Mouse (Mus musculus) midbrain, embryonic 13.5 days (tissue): ENCODE data around the gene Ncoa6. TPM values are rescaled to one million over a fixed set of nuclear protein-coding genes. Genes with fewer than 3 reads are reported as not detected.

Experiments used
- ATAC-seq: fragments of 200-750 bp; cut with Nextera tagmentation; 2 replicates; pipeline ENCODE4 v1.8.0; 2017; ENCODE audit warnings: mild to moderate bottlenecking, moderate TSS enrichment, moderate library complexity
- H3K27ac ChIP-seq: fragments of 300-500 bp; sonication (generic); 2 replicates; pipeline ENCODE4 v1.5.1; 2015; ENCODE audit warnings: inconsistent platforms, mild to moderate bottlenecking, moderate library complexity
- H3K27me3 ChIP-seq: fragments of 300-500 bp; sonication (generic); 2 replicates; pipeline ENCODE4 v1.6.1; 2015; ENCODE audit warnings: mild to moderate bottlenecking, inconsistent platforms
- H3K36me3 ChIP-seq: fragments of 300-500 bp; sonication (generic); 2 replicates; pipeline ENCODE4 v1.6.1; 2015; ENCODE audit warnings: mild to moderate bottlenecking, inconsistent platforms
- H3K4me1 ChIP-seq: fragments of 300-500 bp; sonication (generic); replicated peaks from 2 replicates; pipeline ENCODE4 v1.6.1; 2015; ENCODE audit warnings: inconsistent platforms
- H3K4me2 ChIP-seq: fragments of 300-500 bp; sonication (generic); replicated peaks from 2 replicates; pipeline ENCODE4 v1.6.1; 2015; ENCODE audit warnings: moderate library complexity, mild to moderate bottlenecking, inconsistent platforms
- H3K4me3 ChIP-seq: fragments of 300-500 bp; sonication (generic); replicated peaks from 2 replicates; pipeline ENCODE4 v1.5.1; 2015; ENCODE audit warnings: mild to moderate bottlenecking, inconsistent platforms
- H3K9ac ChIP-seq: fragments of 300-500 bp; sonication (generic); replicated peaks from 2 replicates; pipeline ENCODE4 v1.6.1; 2015; ENCODE audit warnings: mild to moderate bottlenecking, inconsistent platforms
- H3K9me3 ChIP-seq: fragments of 300-500 bp; sonication (generic); 2 replicates; pipeline ENCODE4 v1.6.1; 2016; ENCODE audit warnings: mild to moderate bottlenecking, inconsistent platforms
- whole genome bisulfite sequencing: fragments of 180-500 bp; shearing (Covaris S2); methylation state at CpG from one replicate; pipeline ENCODE4 v1.1.7; 2015; 5-methylcytosine and 5-hydroxymethylcytosine counted together
- polyA plus RNA-seq: library from polyadenylated mRNA; unstranded; fragments of >200 nt; fragmentation: Nextera tagmentation; extraction: Ambion mirVana; gene quantifications from 2 replicates; pipeline ENCODE4 v1.2.1, GENCODE M21; 2015

The Ncoa6 gene
- polyA plus RNA-seq, 1 experiment from 2014 or later, result 30.0 TPM

DNA sequence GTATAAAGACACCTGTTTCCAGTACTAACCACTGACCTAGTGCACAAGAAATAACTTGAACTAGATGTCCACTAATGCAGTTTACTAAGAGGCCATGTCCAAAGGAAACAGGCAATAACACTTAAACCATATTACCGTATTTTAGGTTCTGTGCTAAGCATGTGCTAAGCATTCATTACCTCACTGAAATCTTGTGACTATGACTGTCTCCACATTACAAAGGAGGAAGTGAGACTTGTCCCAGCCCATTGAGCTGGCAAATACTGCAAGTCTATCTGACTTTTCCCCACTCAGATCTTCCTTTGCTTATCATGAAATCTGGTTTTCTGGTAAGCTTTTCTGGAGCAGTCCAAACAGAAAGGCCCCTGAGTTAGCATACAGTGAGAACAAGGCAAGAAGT is 69.1 kb downstream of the Ncoa6 start:
- ATAC-seq, result no peak
- Histone ChIP-seq H3K4me2 (no peak overlapping the region), H3K4me1 (no peaks in the 10 kb centered on the region), H3K27me3 (no peaks in the 10 kb centered on the region), H3K9me3 (no peaks in the 10 kb centered on the region), H3K36me3 (peaks cover 58% of the 10 kb centered on the region), H3K27ac (no peak overlapping the region), H3K4me3 (no peak overlapping the region), H3K9ac (no peak overlapping the region)
- 97% methylated on average over 1 of the region's 1 CpGs for WGBS

GRCm38 (mm10) chr2:155401926-155402325 is 71.8 kb downstream of the Ncoa6 start:
- H3K36me3 ChIP-seq, result peaks cover 53% of the 10 kb centered on the region

DNA sequence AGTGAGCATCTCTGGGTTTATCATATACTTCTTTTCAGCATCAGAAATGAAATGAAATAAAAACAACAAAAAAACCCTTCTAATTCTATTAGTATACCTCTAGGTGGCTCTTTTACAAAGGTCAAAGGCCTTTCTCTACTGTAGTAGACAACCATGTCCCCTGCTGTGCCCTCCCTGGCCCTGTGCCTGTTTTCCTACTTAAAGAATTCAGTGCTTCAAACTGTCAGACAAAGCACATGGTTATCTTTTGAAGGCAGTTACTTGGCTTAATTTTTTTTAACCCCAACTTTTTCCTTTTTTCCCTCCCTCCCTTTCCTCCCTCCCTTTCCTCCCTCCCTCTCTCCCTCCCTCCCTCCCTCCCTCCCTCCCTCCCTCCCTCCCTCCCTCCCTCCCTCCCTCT is 73.4 kb downstream of the Ncoa6 start:
- no peak for ATAC-seq
- no peak overlapping the region for H3K4me3 ChIP-seq
- no peaks in the 10 kb centered on the region for H3K4me1 ChIP-seq
- H3K27me3 ChIP-seq, result no peaks in the 10 kb centered on the region
- peaks cover 47% of the 10 kb centered on the region for H3K36me3 ChIP-seq
- no peak overlapping the region for H3K9ac ChIP-seq
- no peak overlapping the region for H3K27ac ChIP-seq
- H3K4me2 ChIP-seq, result no peak overlapping the region
- no peaks in the 10 kb centered on the region for H3K9me3 ChIP-seq

More at GRCm38 (mm10) chr2:155401926-155402325, 71.8 kb downstream of the Ncoa6 start:
- Histone ChIP-seq H3K9ac (no peak overlapping the region), H3K27ac (no peak overlapping the region), H3K9me3 (no peaks in the 10 kb centered on the region), H3K4me1 (no peaks in the 10 kb centered on the region), H3K4me2 (no peak overlapping the region), H3K4me3 (no peak overlapping the region), H3K27me3 (no peaks in the 10 kb centered on the region)
- 97% methylated on average over 4 of the region's 4 CpGs for WGBS
- no peak for ATAC-seq

- Histone ChIP-seq H3K4me2 (no peak overlapping the region), H3K27me3 (no peaks in the 10 kb centered on the region), H3K4me1 (no peaks in the 10 kb centered on the region), H3K4me3 (no peak overlapping the region), H3K9me3 (no peaks in the 10 kb centered on the region), H3K27ac (no peak overlapping the region), H3K9ac (no peak overlapping the region), H3K36me3 (peaks cover 47% of the 10 kb centered on the region)
- WGBS, result 93% methylated on average over 5 of the region's 5 CpGs
- ATAC-seq, result no peak
These were observed 79.1 kb downstream of the Ncoa6 start for GRCm38 (mm10) chr2:155394586-155394985.

- WGBS, result 98% methylated on average over 2 of the region's 2 CpGs
- H3K4me3 ChIP-seq, result no peak overlapping the region
These were observed 85.1 kb downstream of the Ncoa6 start for GRCm38 (mm10) chr2:155388573-155388972.

GRCm38 (mm10) chr2:155387052-155387451 is 86.6 kb downstream of the Ncoa6 start:
- H3K4me2 ChIP-seq, result no peak overlapping the region

More at GRCm38 (mm10) chr2:155388573-155388972, 85.1 kb downstream of the Ncoa6 start:
- Histone ChIP-seq H3K9ac (no peak overlapping the region), H3K27ac (no peak overlapping the region), H3K36me3 (peaks cover 60% of the 10 kb centered on the region), H3K9me3 (no peaks in the 10 kb centered on the region), H3K27me3 (no peaks in the 10 kb centered on the region), H3K4me2 (no peak overlapping the region), H3K4me1 (peaks cover 36% of the 10 kb centered on the region)
- ATAC-seq, result no peak

GRCm38 (mm10) chr2:155386534-155386899 is 87.2 kb downstream of the Ncoa6 start:
- Histone ChIP-seq H3K4me2 (peak overlapping the region; percentile 38), H3K4me3 (no peak overlapping the region), H3K9ac (peak overlapping the region; percentile 48), H3K27me3 (no peaks in the 10 kb centered on the region), H3K9me3 (no peaks in the 10 kb centered on the region), H3K27ac (no peak overlapping the region), H3K4me1 (peaks cover 49% of the 10 kb centered on the region), H3K36me3 (peaks cover 59% of the 10 kb centered on the region)
- no peak for ATAC-seq
- WGBS, result 9% methylated on average over 27 of the region's 27 CpGs

More at GRCm38 (mm10) chr2:155387052-155387451, 86.6 kb downstream of the Ncoa6 start:
- Histone ChIP-seq H3K4me1 (peaks cover 49% of the 10 kb centered on the region), H3K9ac (peak overlapping the region; percentile 28; the same call in 1 of the 2 replicates), H3K27me3 (no peaks in the 10 kb centered on the region), H3K9me3 (no peaks in the 10 kb centered on the region), H3K27ac (no peak overlapping the region), H3K36me3 (peaks cover 60% of the 10 kb centered on the region), H3K4me3 (no peak overlapping the region)
- ATAC-seq, result no peak
- WGBS, result 60% methylated on average over 4 of the region's 4 CpGs

DNA sequence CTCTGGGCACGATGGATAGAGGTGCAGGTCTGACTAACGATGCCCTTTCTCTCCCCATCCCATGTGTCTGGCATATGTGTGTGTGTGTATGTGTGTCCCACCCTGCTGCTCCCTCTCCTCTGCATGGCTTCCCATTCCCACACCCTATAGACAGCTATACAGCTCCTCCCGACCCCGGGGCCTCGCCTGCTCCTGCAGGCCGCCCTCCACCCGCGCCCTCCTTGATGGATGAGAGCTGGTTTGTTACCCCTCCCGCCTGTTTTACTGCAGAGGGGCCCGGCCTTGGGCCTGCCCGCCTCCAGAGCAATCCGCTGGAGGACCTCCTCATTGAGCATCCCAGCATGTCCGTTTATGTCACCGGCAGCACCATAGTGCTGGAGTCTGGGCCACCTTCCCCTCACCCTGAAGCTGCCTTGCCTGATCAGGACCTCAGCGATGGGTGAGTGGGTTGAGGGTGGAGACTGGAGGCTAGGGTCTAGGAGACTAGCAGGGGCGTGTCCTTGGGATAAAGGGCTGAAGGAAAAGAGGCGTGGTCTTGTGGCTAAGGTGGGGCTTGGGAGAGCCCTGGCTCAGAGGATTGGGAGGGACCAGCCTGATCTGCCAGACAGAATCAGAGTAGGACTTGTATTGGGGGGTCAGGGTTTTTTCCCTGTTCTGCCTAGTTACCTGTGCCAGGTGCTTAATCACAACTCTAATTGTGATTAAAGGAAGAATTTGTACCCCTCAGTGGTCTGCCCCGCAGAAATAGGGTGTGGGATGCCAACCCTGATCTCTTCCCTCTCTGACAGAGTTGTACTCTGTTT is 87.8 kb downstream of the Ncoa6 start:
- H3K4me3 ChIP-seq, result peak overlapping the region; percentile 13
- H3K9me3 ChIP-seq, result no peaks in the 10 kb centered on the region
- peak overlapping the region; percentile 32 for H3K27ac ChIP-seq
- no peaks in the 10 kb centered on the region for H3K27me3 ChIP-seq
- H3K9ac ChIP-seq, result peak overlapping the region; percentile 48
- H3K36me3 ChIP-seq, result peaks cover 54% of the 10 kb centered on the region
- H3K4me1 ChIP-seq, result peaks cover 50% of the 10 kb centered on the region
- WGBS, result 45% methylated on average over 18 of the region's 18 CpGs
- H3K4me2 ChIP-seq, result peak overlapping the region; percentile 38
- ATAC-seq, result no peak

DNA sequence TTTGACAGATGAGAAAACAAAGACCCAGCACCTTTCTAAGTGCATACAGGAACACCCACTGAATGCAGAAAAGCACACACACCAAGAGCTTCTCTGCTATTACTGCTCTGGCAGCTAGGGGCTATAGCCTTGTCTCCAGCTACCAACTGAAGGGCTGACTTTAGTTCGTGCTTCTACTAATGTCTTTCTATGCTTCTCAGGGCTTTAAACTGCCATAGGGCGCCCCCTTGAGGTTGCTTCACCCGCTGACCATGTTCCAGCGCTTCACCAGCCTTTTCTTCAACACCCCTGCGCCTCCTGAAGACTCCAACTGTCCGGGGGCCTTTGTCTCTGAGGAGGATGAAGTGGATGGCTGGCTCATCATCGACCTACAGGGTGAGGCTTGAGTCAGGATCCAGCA is 88.6 kb downstream of the Ncoa6 start:
- peak overlapping the region; percentile 13 for H3K4me3 ChIP-seq
- peak overlapping the region; percentile 48 for H3K9ac ChIP-seq
- H3K27ac ChIP-seq, result peak overlapping the region; percentile 32; the same call in 1 of the 2 replicates
- peak overlapping the region; percentile 38 for H3K4me2 ChIP-seq
- peaks cover 58% of the 10 kb centered on the region for H3K4me1 ChIP-seq
- 23% methylated on average over 7 of the region's 7 CpGs for WGBS
- peaks cover 47% of the 10 kb centered on the region for H3K36me3 ChIP-seq
- H3K27me3 ChIP-seq, result no peaks in the 10 kb centered on the region
- ATAC-seq, result no peak
- H3K9me3 ChIP-seq, result no peaks in the 10 kb centered on the region

- WGBS, result 92% methylated on average over 2 of the region's 2 CpGs
- H3K36me3 ChIP-seq, result peaks cover 27% of the 10 kb centered on the region
- H3K4me2 ChIP-seq, result peak overlapping the region; percentile 79
- H3K4me1 ChIP-seq, result peaks cover 61% of the 10 kb centered on the region
- H3K9ac ChIP-seq, result peak overlapping the region; percentile 93
- peak overlapping the region; percentile 68 for H3K4me3 ChIP-seq
- H3K27ac ChIP-seq, result no peak overlapping the region; the same call in 1 of the 2 replicates
- peaks cover 2% of the 10 kb centered on the region; the same call in 1 of the 2 replicates for H3K27me3 ChIP-seq
- no peaks in the 10 kb centered on the region for H3K9me3 ChIP-seq
- ATAC-seq, result no peak
These were observed 90.8 kb downstream of the Ncoa6 start for GRCm38 (mm10) chr2:155382791-155383438.

DNA sequence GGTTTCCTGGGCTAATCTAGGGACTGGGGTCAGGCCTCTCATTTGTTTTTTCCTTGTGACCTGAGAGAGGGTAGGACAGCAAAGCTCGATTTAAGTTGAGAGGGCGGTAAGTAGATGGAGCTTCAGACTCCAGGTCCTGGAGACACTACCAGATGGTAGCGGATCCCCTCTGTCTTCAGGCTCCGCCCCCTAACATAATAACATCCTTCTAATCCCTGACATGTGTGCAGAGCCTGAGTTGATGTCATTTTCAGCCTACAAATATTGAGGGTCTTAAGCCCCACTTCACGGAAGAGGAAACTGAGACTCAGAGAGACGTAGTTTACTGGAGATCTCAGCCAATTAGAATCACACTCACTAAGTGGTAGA is 91.4 kb downstream of the Ncoa6 start:
- Histone ChIP-seq H3K36me3 (peaks cover 21% of the 10 kb centered on the region), H3K9me3 (no peaks in the 10 kb centered on the region), H3K4me1 (peaks cover 61% of the 10 kb centered on the region), H3K27me3 (peaks cover 2% of the 10 kb centered on the region; the same call in 1 of the 2 replicates), H3K4me2 (peak overlapping the region; percentile 79), H3K4me3 (peak overlapping the region; percentile 68), H3K9ac (peak overlapping the region; percentile 93), H3K27ac (peak overlapping the region; percentile 99)
- peak; percentile 36 for ATAC-seq
- WGBS, result 14% methylated on average over 6 of the region's 6 CpGs

DNA sequence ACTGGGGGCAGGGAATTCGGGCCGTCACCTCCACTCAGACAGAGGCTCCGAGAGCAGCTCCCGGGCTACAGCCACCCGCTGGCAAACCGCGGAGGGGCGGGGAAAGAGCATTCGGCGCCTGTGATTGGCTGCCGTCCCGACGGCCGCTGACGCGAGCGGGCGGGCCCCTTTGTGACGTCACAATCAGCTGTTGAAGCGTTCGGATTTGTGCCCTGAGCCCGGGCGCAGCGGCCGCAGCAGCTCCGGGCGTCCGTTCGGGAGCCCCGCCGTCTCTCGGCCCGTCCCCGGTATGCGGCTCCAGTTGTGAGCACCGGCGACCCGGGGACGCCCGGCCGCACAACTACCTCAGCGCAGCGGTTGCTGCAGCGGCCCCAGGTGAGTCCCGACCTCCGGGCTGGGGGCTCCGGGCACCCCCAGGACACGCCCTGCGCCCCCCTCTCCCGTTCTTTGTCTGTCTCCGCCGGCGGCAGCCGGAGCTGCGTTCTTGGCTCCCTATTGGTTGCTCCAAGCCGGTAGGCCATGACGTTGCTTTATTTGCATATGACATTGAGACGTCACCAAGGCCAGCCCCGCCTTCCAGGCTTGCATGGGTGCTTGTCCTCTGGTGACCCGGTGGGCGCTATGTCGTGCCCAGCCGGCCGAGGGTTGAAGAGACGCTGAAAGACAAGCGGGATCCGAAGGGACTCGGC is 91.9 kb downstream of the Ncoa6 start:
- Histone ChIP-seq H3K4me2 (peak overlapping the region; percentile 79), H3K27me3 (peaks cover 2% of the 10 kb centered on the region; the same call in 1 of the 2 replicates), H3K36me3 (peaks cover 16% of the 10 kb centered on the region), H3K4me3 (peak overlapping the region; percentile 68), H3K27ac (peak overlapping the region; percentile 99), H3K9me3 (no peaks in the 10 kb centered on the region), H3K9ac (peak overlapping the region; percentile 93), H3K4me1 (peaks cover 56% of the 10 kb centered on the region)
- peak; percentile 93 for ATAC-seq
- WGBS, result under 1% methylated on average over 60 of the region's 68 CpGs
